Mouse (Mus musculus) liver, embryonic 11.5 days (tissue): ENCODE results near the gene Enox1. TPM values are rescaled to one million over a fixed set of nuclear protein-coding genes. Genes with fewer than 3 reads are reported as not detected.

Experiments used
- ATAC-seq: fragments of 200-750 bp; cut with Nextera tagmentation; replicated peaks from 2 replicates; pipeline ENCODE4 v1.8.0; 2017; ENCODE audit warnings: moderate number of reproducible peaks, mild to moderate bottlenecking, moderate TSS enrichment, moderate library complexity; ENCODE audit not compliant: low FRiP score
- DNase-seq: peaks from one replicate; pipeline ENCODE4 v3.0.0-alpha.2; 2017; ENCODE audit warnings: low spot score
- H3K27ac ChIP-seq: fragments of 300-500 bp; sonication (generic); 2 replicates; pipeline ENCODE4 v1.5.1; 2014; ENCODE audit warnings: mild to moderate bottlenecking, low read depth, low read length, control low read depth
- H3K27me3 ChIP-seq: fragments of 300-500 bp; sonication (generic); replicated peaks from 2 replicates; pipeline ENCODE4 v1.6.1; 2014; ENCODE audit warnings: low read length, mixed read lengths; ENCODE audit not compliant: control insufficient read depth, insufficient read depth
- H3K36me3 ChIP-seq: fragments of 300-500 bp; sonication (generic); 2 replicates; pipeline ENCODE4 v1.6.1; 2014; ENCODE audit warnings: mild to moderate bottlenecking, low read length, moderate library complexity, mixed read lengths; ENCODE audit not compliant: control insufficient read depth, insufficient read depth
- H3K4me1 ChIP-seq: fragments of 300-500 bp; sonication (generic); replicated peaks from 2 replicates; pipeline ENCODE4 v1.6.1; 2014; ENCODE audit warnings: low read length, mixed read lengths; ENCODE audit not compliant: control insufficient read depth, insufficient read depth
- H3K4me2 ChIP-seq: fragments of 300-500 bp; sonication (generic); 2 replicates; pipeline ENCODE4 v1.6.1; 2014; ENCODE audit warnings: mild to moderate bottlenecking, control low read depth, moderate library complexity
- H3K4me3 ChIP-seq: fragments of 300-500 bp; sonication (generic); 2 replicates; pipeline ENCODE4 v1.5.1; 2014; ENCODE audit warnings: low read depth, low read length, control low read depth
- H3K9ac ChIP-seq: fragments of 300-500 bp; sonication (generic); 2 replicates; pipeline ENCODE4 v1.6.1; 2014; ENCODE audit warnings: low read depth, low read length, control low read depth
- H3K9me3 ChIP-seq: fragments of 300-500 bp; sonication (generic); 2 replicates; pipeline ENCODE4 v1.6.1; 2016; ENCODE audit warnings: low read length, inconsistent platforms, mixed read lengths; ENCODE audit not compliant: control insufficient read depth
- WGBS: fragments of 180-500 bp; shearing (Covaris S2); extraction: QIAGEN DNeasy Blood & Tissue Kit; methylation state at CpG from one replicate; pipeline ENCODE4 v1.1.7; 2014; 5-methylcytosine and 5-hydroxymethylcytosine counted together
- polyA plus RNA-seq: library from polyadenylated mRNA; unstranded; fragments of >200 nt; fragmentation: Nextera tagmentation; extraction: Ambion mirVana; gene quantifications from 2 replicates; pipeline ENCODE4 v1.2.1, GENCODE M21; 2014

Gene Enox1
- polyA plus RNA-seq, 1 experiment from 2014 or later, result 0.92 TPM

GRCm38 (mm10) chr14:77441541-77441940, 285.0 kb downstream of the Enox1 start:
- 91% methylated on average over 6 of the region's 6 CpGs for whole genome bisulfite sequencing
- H3K9me3 ChIP-seq, result no peaks in the 10 kb centered on the region
- no peaks in the 10 kb centered on the region for H3K27me3 ChIP-seq
- ATAC-seq (no peak), DNase-seq (no peak)
- H3K36me3 ChIP-seq, result no peaks in the 10 kb centered on the region
- no peak overlapping the region for H3K9ac ChIP-seq
- no peak overlapping the region for H3K27ac ChIP-seq
- H3K4me2 ChIP-seq, result no peak overlapping the region
- H3K4me1 ChIP-seq, result no peaks in the 10 kb centered on the region
- no peak overlapping the region for H3K4me3 ChIP-seq

- 66% methylated on average over 4 of the region's 4 CpGs for WGBS
- Histone ChIP-seq H3K4me2 (no peak overlapping the region), H3K4me3 (no peak overlapping the region), H3K27me3 (no peaks in the 10 kb centered on the region), H3K27ac (no peak overlapping the region), H3K9me3 (no peaks in the 10 kb centered on the region), H3K36me3 (no peaks in the 10 kb centered on the region), H3K9ac (no peak overlapping the region), H3K4me1 (no peaks in the 10 kb centered on the region)
- no peak for ATAC-seq
- no peak for DNase-seq
Observed at GRCm38 (mm10) chr14:77448001-77448400, 291.4 kb downstream of the Enox1 start.

- Histone ChIP-seq H3K4me2 (no peak overlapping the region), H3K27ac (no peak overlapping the region), H3K36me3 (no peaks in the 10 kb centered on the region), H3K4me1 (no peaks in the 10 kb centered on the region), H3K27me3 (no peaks in the 10 kb centered on the region), H3K9me3 (no peaks in the 10 kb centered on the region), H3K4me3 (no peak overlapping the region), H3K9ac (no peak overlapping the region)
- WGBS, result 69% methylated on average over 4 of the region's 4 CpGs
- ATAC-seq (no peak), DNase-seq (no peak)
Observed at GRCm38 (mm10) chr14:77451916-77452315, 295.4 kb downstream of the Enox1 start.

GRCm38 (mm10) chr14:77456066-77456465, 299.5 kb downstream of the Enox1 start:
- 45% methylated on average over 3 of the region's 3 CpGs for WGBS

GRCm38 (mm10) chr14:77456876-77457275, 300.3 kb downstream of the Enox1 start:
- H3K4me1 ChIP-seq, result no peaks in the 10 kb centered on the region
- no peaks in the 10 kb centered on the region for H3K36me3 ChIP-seq
- H3K4me3 ChIP-seq, result no peak overlapping the region
- H3K9me3 ChIP-seq, result no peaks in the 10 kb centered on the region
- ATAC-seq (no peak), DNase-seq (no peak)
- H3K9ac ChIP-seq, result no peak overlapping the region
- WGBS, result 72% methylated on average over 7 of the region's 7 CpGs
- H3K4me2 ChIP-seq, result no peak overlapping the region
- no peaks in the 10 kb centered on the region for H3K27me3 ChIP-seq
- no peak overlapping the region for H3K27ac ChIP-seq

More at GRCm38 (mm10) chr14:77456066-77456465, 299.5 kb downstream of the Enox1 start:
- no peak for DNase-seq
- Histone ChIP-seq H3K27me3 (no peaks in the 10 kb centered on the region), H3K9me3 (no peaks in the 10 kb centered on the region), H3K9ac (no peak overlapping the region), H3K4me1 (no peaks in the 10 kb centered on the region), H3K4me2 (no peak overlapping the region), H3K36me3 (no peaks in the 10 kb centered on the region), H3K27ac (no peak overlapping the region), H3K4me3 (no peak overlapping the region)
- ATAC-seq, result no peak

GRCm38 (mm10) chr14:77458217-77458616, 301.7 kb downstream of the Enox1 start:
- H3K27ac ChIP-seq, result no peak overlapping the region
- no peak overlapping the region for H3K4me2 ChIP-seq
- no peaks in the 10 kb centered on the region for H3K9me3 ChIP-seq
- no peak overlapping the region for H3K4me3 ChIP-seq
- WGBS, result 50% methylated on average over 9 of the region's 9 CpGs
- no peaks in the 10 kb centered on the region for H3K36me3 ChIP-seq
- H3K27me3 ChIP-seq, result no peaks in the 10 kb centered on the region
- H3K4me1 ChIP-seq, result no peaks in the 10 kb centered on the region
- ATAC-seq (no peak), DNase-seq (no peak)
- no peak overlapping the region for H3K9ac ChIP-seq

GRCm38 (mm10) chr14:77463919-77464318, 307.4 kb downstream of the Enox1 start:
- Histone ChIP-seq H3K4me1 (no peaks in the 10 kb centered on the region), H3K27me3 (no peaks in the 10 kb centered on the region), H3K27ac (no peak overlapping the region), H3K4me2 (no peak overlapping the region), H3K9me3 (no peaks in the 10 kb centered on the region), H3K9ac (no peak overlapping the region), H3K4me3 (no peak overlapping the region), H3K36me3 (no peaks in the 10 kb centered on the region)
- ATAC-seq, result no peak
- DNase-seq, result no peak
- 61% methylated on average over 4 of the region's 4 CpGs for WGBS

- no peaks in the 10 kb centered on the region for H3K27me3 ChIP-seq
- ATAC-seq (no peak), DNase-seq (no peak)
- no peaks in the 10 kb centered on the region for H3K9me3 ChIP-seq
- H3K4me3 ChIP-seq, result no peak overlapping the region
- no peaks in the 10 kb centered on the region for H3K36me3 ChIP-seq
- H3K4me1 ChIP-seq, result no peaks in the 10 kb centered on the region
- H3K27ac ChIP-seq, result no peak overlapping the region
- no peak overlapping the region for H3K4me2 ChIP-seq
- 67% methylated on average over 4 of the region's 4 CpGs for WGBS
- H3K9ac ChIP-seq, result no peak overlapping the region
Observed at GRCm38 (mm10) chr14:77464782-77465181, 308.2 kb downstream of the Enox1 start.

- Histone ChIP-seq H3K36me3 (no peaks in the 10 kb centered on the region), H3K4me3 (no peak overlapping the region), H3K27ac (no peak overlapping the region), H3K9me3 (no peaks in the 10 kb centered on the region), H3K9ac (no peak overlapping the region), H3K4me2 (no peak overlapping the region), H3K27me3 (no peaks in the 10 kb centered on the region), H3K4me1 (no peaks in the 10 kb centered on the region)
- DNase-seq, result no peak
- ATAC-seq, result no peak
- 78% methylated on average over 3 of the region's 3 CpGs for WGBS
Observed at GRCm38 (mm10) chr14:77470577-77470976, 314.0 kb downstream of the Enox1 start.
